Mouse (Mus musculus): ENCODE measurements around the gene Tbc1d22b.
"Not testable (repeated sequence)": the region's sequence is repeated elsewhere in the genome, so short reads cannot be mapped to it uniquely, and the experiment has no call there.

The Tbc1d22b gene

DNA sequence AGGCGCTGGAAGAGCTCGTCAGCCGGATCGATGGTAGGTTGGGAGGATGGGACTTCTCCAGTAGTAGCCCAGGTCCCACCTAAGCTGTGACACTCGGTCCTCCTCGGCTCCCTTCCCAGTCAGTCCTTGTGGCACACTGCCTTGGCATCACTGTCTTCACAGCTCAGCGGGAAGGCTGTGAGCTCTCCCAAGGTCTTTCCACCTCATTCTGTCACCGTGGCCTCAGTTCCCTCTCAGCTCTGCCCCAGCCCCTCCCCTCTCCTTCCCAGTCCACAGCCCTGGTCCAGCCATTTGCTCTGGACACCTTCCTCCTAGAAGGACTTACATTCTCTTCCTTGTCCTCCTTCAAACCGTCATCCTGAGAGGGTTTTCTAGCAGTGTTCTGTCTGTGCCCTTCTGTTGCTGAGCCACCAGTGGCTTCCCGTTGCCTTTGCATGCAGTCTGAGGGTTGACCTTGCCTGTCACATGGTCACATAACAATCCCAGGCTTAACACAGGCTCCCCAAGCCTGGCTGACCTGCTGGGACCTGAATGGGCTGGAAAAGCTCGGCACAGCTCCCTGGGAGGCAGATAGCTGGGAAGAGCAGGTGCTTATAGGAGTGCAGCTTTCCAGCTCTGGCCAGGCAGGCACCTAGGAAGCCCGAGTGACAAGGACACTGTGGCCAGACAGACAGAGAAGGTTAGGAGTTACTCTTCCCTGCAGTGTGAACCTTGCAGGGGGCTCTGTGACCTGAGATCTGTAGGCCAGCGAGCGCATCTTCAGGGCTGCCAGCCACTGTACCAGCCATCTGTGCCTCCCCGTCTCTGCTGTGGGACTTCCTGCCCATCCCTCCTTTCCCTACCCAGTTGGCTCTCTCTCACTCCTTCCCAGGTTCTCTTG is 46.5 kb downstream of the Tbc1d22b start:
- no peak for DNase-seq (ENCODE audit: low read depth)

DNA sequence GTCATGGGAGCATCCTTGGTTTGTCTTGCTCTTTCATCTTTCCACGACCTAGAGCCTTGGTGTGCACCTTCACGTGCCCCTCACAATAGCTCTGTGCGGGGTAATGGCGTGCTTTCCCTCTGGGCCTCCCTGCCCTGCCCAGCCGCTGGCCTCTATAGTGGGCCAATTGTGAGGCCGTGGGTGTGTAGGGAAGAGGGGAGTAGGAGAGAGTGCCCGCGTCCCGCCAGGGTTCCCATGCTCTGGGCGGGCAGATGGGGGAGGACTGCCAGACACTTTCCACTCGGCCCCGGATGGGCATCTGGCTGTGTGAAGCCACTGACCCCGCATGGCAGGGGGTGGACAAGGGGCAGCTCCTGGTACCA is 47.2 kb downstream of the Tbc1d22b start:
- no peak for DNase-seq (ENCODE audit: low read depth)

DNA sequence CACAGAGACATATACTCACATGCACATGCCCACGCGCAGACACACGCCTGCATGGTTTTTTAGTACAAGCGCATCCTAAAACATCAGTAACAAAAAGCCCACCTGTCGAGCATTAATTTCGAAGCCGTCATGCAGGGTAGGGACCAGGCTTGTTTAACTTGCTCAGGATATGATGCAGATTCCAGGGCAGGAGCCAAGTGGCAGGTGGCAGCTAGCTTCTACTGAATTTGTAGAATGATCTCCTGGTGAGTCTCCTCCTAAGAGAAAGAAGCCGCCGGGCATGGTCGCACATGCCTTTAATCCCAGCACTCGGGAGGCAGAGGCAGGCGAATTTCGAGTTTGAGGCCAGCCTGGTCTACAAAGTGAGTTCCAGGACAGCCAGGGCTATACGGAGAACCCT is 49.5 kb downstream of the Tbc1d22b start:
- DNase-seq (ENCODE audit: low read depth), result no peak

DNA sequence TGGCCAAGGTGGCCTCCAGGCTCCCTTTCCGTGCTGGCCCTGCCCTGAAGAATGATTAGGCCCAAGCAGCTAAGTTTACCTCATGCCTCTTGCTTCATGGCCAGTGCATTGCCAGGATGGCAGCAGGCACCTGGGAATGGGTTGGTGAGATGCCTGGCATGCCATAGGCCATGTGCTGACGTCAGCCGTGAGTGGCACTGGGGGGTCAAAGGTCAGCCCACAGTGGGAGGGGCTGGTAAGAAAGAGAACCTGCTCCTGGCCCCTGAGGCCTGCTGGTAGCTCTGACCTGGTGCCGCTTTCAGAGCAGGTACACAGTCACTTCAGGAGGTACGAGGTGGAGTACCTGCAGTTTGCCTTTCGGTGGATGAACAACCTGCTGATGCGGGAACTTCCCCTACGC is 50.0 kb downstream of the Tbc1d22b start:
- DNase-seq (ENCODE audit: low read depth), result no peak

DNA sequence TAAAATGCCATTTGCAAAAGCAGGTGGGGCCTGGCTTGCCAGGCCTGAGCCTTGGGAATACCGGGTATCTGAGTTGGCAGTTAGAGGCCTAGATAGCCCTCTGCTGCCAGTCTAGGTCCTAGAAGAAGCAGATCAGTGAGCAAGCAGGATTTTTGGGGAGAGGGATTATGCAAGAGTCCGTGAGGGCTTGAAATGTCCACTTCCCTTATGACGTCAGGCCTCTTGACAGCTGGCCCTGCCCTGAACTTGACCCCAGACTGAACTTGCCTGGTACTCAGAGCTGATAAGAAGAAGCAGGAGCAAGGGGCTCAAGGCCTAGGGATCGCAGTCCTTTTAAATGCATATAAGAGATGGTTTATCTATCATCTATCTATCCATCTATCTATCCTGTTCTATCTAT is 51.8 kb downstream of the Tbc1d22b start:
- no peak for DNase-seq (ENCODE audit: low read depth)

DNA sequence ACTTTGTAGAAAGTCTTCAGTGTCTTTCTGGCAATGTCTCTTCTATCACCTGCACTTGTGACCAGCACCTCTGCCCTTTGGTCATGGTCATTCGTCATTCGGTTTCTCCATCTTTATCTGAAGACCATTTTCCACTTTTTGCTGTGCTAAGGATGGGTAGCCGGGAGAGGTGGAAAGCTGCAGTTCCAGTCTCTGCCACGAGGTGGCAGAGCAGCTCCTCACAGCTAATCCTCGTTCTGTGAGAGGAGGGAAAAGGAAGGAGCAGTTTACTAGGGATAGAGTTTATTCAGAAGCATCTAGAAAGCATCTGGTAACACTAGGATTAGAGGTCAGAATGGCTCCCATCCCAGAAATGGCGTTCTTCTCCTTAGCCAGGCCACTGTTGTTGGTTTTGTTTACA is 53.7 kb downstream of the Tbc1d22b start:
- peak; percentile 79 for DNase-seq (ENCODE audit: low read depth)

DNA sequence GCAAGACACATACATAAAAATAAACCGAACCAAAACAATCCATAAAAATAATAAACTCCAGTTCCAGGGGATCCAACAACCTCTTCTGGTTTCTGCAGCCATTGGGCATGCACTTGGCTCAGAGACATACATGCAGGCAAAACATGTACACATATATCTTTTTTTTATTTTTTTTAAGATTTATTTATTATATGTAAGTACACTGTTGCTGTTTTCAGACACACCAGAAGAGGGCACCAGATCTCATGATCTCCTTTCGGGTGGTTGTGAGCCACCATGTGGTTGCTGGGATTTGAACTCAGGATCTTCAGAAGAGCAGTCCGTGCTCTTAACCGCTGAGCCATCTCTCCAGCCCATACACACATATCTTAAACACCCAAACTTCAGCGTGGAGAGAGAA is 63.9 kb downstream of the Tbc1d22b start:
- DNase-seq (ENCODE audit: low read depth), result not testable (repeated sequence)

DNA sequence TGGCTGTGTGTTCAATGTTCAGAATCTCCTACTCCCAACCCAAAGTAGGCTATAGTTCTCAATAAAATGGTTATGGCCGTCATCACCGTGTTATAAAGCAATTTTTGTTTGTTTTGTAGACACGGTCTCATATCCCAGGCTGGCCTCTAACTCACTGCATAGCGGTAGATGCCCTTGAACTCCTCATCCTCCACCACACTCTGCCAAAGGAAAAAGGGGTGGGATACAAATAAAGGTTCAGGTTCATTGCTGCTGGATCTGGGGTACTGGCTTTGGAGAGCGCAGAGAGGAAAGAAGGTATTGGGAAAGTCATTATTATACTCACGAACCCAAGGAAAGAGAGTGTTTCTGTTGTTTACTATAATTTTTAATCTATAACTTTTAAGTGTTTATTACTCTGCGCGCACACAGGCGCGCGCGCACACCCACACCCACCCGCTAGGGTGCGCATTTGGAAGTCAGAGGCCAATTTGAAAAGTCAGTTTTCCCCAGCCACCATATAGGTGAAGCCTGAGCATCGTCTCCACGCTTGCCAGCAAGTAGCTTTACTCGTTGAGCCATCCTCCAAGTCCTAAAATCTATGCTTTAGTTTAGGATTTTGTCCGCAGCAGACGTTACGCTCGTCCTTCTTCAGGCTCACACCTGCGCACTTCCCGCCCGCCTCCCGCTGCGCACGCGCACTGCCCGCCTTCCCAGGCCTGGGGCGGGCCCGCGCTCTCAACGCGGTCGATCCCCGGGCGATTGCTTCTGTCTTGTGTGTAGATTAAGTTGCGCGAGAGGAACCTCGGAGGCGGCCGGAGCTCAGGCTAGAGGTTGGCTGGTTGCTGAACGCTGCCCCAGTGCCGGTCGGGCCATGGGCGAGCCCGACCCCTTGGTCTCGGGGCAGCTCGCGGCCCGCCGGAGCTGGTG is 64.8 kb downstream of the Tbc1d22b start, which contains the start of the genes Rnf8 and Gm28043:
Gene Rnf8, plus strand, starts transcription at position 676 of the 909 bp plus-strand sequence.
Gene Gm28043, plus strand, starts transcription at position 762 of the 909 bp plus-strand sequence.
- peak; percentile 97 for DNase-seq (ENCODE audit: low read depth)

DNA sequence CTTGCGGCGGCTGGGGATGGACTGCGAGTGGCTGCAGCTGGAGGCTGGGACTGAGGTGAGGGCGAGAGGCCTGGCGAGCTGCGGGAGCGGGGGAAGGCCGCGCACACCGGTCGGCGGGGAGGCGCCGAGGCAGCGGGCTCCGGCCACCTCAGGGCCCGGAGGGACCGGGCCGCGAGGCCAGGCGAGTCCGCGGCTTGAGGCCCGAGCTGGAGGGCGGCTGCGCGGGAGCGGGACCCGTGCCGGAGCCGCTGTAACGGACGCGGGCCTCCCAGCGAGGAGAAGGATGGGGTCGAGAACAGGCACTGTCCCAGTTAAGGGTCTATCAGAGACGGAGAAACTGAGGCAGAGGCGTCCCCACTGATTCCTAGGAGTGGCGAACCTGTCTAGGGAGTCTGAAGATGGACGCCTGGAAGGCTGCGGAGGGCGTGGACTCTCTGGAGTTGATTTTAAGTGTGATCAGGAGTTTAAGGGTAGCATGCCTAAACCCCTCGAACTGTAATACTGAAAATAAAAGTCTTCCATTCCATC is 65.5 kb downstream of the Tbc1d22b start:
- no peak for DNase-seq (ENCODE audit: low read depth)

DNA sequence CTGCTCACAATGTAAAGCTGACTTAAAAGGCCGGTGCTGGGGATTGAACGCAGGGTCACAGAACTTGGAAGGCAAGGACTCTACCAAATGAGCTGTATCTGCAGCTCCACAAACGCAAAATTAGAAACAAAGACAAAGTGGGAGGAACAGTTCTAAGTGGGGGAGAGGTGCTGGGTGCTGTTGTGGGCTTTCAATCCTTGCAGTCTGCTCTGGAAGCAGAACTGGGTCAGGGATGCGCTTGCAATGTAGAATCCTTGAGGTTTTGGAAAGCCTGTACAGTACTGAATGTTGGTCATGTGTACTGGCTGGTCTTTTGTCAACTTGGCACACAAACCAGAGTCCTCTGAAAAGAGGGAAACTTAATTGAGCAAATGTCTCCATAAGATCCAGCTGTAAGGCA is 66.0 kb downstream of the Tbc1d22b start:
- DNase-seq (ENCODE audit: low read depth), result peak; percentile 37

DNA sequence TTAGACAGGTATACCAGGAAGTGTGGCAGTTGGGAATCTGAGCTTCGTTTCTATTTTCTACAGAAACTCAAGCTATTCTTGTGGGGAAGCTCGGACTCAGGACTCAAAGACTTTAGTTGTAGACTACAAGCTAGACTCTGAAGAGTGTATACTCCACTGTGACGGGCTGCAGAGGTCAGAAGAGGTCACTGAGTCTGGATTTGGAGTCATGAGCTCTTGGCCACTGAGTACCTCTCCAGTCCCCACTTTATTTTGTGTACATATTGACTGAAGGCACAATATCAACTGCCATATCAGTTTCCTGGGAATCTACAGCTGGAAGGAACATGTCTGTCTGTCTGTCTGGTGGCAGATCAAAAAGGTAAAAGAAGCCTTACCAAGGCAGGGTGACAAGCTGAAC is 69.6 kb downstream of the Tbc1d22b start:
- DNase-seq (ENCODE audit: low read depth), result no peak

DNA sequence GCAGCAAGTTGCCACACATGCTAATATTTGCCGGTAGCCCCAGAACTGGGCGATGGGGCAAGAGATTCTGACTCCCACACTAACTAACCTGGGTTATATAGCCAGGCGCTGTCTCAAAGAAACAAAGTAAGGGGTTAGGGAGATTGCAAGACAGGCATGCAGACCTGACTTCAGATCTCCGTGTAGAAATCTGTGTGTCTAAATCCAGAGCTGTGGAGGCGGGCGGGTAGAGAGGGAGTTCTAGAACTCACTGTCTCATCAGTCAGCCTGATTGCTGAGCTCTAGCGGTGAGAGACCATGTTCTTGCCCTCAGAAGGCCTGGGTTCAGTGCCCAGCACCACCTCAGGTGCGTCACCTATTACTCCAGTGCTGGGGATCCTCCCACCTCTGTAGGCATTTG is 73.9 kb downstream of the Tbc1d22b start:
- no peak for DNase-seq (ENCODE audit: low read depth)

DNA sequence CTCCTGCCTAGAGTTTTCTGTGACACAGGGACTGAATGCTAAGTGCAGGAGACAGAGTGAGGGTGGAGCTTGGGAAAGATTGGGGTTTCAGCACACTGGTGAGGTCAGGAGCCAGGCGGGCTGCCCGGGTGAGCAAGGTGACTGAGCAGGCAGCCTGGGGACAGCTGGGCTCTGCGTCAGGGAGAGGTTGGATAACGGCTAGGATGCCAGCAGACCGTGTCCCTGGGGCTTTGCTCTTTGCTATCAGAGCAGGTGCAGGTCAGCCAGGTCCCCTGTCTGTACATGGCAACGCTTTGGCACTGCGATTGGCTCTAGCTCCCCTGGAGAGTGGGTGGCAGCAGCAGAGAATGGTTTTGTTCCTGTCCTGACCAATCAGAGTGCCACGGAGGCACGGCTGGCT is 77.7 kb downstream of the Tbc1d22b start:
- DNase-seq (ENCODE audit: low read depth), result no peak

DNA sequence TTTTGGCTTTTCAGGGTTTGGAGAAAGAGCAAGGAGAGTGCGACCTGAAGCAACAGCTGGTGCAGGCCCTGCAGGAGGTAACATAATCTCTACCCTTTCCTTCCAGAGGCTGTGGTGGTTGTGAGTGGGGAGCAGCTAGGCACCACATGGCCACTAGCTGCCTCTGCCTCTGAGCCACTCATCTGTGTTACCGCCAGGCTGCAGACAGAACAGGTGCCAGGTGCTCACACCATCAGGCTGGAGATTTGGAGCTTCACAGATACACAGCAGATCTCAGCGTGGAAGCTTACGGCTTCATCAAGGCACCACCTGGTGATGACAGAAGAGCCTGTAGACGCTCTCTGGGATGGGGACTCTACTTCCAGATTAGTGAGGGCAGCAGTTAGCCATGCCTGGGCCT is 79.4 kb downstream of the Tbc1d22b start:
- DNase-seq (ENCODE audit: low read depth), result no peak

DNA sequence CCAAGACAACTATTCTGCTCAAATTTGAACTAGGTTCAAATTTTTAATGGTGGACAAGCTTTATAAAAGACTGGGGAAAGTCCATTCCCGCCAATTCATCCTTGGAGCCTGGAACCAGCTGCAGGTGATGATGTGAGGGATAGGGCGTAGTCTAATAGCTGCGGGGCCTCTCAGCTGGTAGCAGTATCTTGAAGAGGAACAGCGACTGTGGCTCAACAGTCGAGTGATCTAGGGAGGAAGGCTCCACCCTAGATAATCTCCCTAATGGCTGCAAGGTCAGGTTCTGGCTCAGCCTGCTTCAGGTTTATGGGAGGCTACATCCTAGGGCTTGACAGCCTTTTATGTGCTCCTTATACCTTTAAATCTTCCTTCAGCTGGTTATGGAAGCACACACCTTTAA is 80.0 kb downstream of the Tbc1d22b start:
- no peak for DNase-seq (ENCODE audit: low read depth)

DNA sequence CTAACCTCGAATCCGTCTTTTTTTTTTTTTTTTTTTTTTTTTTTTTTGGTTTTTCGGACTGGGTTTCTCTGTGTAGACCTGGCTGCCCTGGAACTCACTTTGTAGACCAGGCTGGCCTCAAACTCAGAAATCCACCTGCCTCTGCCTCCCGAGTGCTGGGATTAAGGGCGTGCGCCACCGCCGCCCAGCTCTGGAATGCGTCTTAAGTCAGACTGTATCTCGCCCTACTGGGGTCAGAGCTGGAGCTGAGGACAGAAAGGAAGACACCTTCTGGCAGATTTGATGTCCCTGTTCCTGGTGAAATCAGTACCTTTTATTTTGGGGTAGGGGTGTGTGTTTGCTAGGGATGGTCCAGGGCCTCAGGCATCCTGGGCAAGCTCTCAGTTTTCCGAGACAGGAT is 82.7 kb downstream of the Tbc1d22b start:
- no peak for DNase-seq (ENCODE audit: low read depth)

DNA sequence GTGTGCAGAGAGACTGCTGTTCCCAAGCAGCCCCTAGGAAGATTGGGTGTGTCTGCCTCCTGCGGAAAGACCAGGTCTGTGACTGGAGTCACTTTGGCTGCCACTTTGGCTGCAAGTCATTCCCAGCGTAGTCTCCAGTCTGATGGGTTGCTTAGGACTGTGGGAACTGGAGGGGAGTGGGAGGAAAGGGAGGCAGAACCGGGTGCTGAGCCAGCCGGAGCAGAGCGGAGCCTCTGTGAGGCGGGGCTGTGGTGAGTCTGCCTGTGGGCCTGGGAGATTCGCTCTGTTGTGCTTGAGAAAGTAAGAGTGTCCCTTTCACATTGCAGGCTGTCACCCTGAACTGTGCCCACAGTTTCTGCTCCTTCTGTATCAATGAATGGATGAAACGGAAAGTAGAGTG is 85.9 kb downstream of the Tbc1d22b start:
- no peak for DNase-seq (ENCODE audit: low read depth)

DNA sequence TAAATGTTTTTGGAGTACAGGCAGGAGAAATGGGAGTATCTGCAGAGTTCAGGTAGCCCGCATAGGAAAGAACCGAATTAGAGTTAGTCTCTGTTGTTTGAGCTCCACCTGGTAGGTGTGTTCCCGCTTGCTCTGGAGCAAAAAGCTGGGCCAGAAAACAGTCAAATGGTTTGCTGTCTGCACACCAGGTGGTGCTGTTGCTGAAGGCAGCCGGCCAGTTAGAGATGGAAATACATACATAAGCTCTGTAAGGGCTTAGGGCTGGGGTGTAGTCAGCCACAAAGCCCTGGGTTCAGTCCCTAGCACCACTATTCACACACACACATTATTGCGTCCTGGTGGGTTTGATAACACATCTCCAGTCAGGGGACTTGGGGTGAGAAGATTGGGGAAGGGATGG is 86.5 kb downstream of the Tbc1d22b start:
- peak; percentile 47 for DNase-seq (ENCODE audit: low read depth)

DNA sequence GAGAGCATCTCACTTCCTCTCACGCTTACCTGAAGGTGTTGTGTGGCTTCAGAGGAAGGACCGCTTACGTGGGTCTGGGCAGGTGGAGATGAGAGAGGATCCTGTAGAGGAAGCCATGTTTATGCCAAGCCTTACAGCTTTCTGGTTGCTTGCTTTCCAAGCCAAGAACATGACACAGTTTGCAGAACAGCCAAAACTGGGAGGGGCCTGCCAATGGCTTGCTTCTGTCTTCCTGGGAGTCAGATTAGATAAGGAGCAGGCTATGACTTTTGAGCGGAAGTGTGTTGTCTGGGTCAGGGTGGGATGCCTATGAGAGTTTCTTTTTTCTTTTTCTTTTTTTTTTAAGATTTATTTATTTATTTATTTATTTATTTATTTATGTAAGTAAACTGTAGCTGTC is 87.8 kb downstream of the Tbc1d22b start:
- DNase-seq (ENCODE audit: low read depth), result no peak

DNA sequence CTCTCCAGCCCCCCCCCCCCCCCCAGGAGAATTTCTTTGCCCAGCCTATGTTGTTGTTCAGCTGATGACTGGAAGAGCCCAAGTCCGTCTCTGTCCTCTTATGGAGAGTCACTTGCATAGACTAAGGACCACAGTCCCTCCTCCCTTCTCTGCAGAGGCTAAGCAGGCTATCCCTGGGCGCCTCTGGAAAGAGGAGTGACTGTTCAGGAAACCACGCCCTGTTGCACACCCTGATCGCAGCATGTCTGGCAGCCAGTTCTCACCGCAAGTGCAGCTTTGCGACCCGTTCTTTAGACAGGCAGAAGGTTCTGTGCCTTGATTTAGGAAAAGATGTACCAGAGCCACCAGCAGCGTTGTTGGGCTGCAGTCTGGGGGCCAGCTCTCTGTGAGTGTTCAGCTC is 88.3 kb downstream of the Tbc1d22b start:
- no peak for DNase-seq (ENCODE audit: low read depth)

DNA sequence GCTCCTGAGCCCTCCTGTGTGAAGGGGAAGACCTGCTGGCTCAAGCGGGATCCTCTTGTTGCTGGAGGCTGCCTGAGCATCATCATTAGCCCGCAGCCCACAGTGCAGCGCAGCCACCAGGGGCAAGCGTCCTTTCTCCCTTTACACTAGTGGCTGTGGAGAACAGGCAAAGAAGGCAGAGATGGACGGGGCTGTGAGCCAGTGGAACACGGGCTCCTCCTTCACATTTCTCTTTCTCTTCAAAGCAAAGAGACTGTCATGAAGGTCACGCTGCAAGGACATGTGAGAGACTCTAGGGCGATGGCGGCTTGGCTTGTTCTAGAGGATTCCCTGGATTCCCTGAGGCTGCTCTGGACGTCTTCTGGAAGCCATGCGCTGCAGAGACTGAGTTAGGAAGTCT is 91.4 kb downstream of the Tbc1d22b start:
- no peak for DNase-seq (ENCODE audit: low read depth)

DNA sequence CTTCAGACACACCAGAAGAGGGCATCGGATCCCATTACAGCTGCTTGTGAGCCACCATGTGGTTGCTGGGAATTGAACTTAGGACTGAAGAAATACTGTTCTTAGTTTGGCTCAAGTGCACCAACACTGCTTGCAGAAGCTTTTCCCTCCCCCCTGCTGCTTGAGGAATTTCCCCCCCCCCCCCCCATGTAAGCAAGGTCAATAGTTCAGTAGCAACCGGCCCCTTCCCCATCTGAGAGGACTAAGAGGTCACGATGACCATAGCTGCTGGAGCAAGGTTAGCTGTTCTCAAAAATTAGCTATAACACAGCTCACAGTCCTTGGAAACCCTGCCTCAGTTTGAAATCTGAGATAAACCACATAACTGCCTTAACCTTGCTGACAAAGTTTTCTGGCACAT is 92.6 kb downstream of the Tbc1d22b start:
- no peak for DNase-seq (ENCODE audit: low read depth)
